Mouse (Mus musculus): ENCODE data around the gene Olfr920.

Olfr920 gene

GRCm38 (mm10) chr9:38751999-38752398 is at the start of gene Olfr920:
Gene Olfr920, plus strand, starts transcription at chr9:38752299.
- DNase-seq, result no peak

GRCm38 (mm10) chr9:38718102-38718501 is 34.0 kb upstream of the Olfr920 start, which contains the start of gene Vwa5a:
Gene Vwa5a, plus strand, starts transcription at chr9:38718268.
- peak in 1 of 2 experiments; percentile 17 for DNase-seq

GRCm38 (mm10) chr9:38718927-38719441 is 33.1 kb upstream of the Olfr920 start:
- peak; percentile 11 to 28 for DNase-seq

GRCm38 (mm10) chr9:38724044-38724443 is 28.1 kb upstream of the Olfr920 start:
- DNase-seq, result no peak

- DNase-seq, result no peak
These were observed 23.9 kb upstream of the Olfr920 start for GRCm38 (mm10) chr9:38728218-38728617.

GRCm38 (mm10) chr9:38741408-38741807 is 10.7 kb upstream of the Olfr920 start:
- DNase-seq, result no peak

- DNase-seq, result no peak
These were observed 7.3 kb upstream of the Olfr920 start for GRCm38 (mm10) chr9:38744619-38745315.

- DNase-seq, result no peak
These were observed 20.7 kb downstream of the Olfr920 start, which contains the start of gene Olfr921 for GRCm38 (mm10) chr9:38772768-38773167. Gene Olfr921, plus strand, starts transcription at chr9:38773068.

GRCm38 (mm10) chr9:38792689-38793088 is 40.6 kb downstream of the Olfr920 start:
- no peak for DNase-seq

GRCm38 (mm10) chr9:38805696-38806095 is 53.6 kb downstream of the Olfr920 start:
- no peak for DNase-seq
